Mouse (Mus musculus): ENCODE measurements at regions not wholly inside any gene's neighbourhood (a gene's known extent, or its start where the extent isn't known, plus 50 kb on each side); places are given as distances from the start of the nearest gene placed in this dataset.

GRCm38 (mm10) chr4:31689083-31689482 lies 274.8 kb upstream of the Map3k7 start:
- TF ChIP-seq CTCF (IDR thresholded peaks at IDR 0.05), result no peak
- TF ChIP-seq EP300 (IDR thresholded peaks at IDR 0.05), result no peak

Data from lung, postnatal 0 days (tissue).